Mouse (Mus musculus) urinary bladder, postnatal 14 days (tissue): Measurements from ENCODE around the gene 2900026A02Rik.

Source experiments
- DNase-seq: peaks from one replicate; pipeline ENCODE4 v3.0.0; 2021; ENCODE audit warnings: low spot score

Gene 2900026A02Rik

DNA sequence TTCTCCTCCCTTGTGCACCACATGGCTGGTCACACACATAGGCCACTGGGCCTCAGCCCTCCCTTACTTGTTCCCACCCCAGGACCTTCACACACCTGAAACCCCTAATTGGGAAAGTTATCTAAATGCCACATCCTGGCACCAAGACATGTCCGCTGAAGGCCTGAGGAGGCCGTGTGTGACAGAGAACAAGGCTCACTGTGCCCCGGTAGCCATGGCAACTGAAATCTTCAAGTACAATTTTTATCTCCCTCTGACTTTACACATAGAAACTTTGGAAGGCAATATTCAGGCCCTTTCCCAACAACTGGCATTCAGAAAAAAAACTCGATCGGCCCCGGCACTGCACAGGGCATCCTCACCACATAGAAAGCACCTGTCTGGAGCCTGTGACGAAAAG, 72.0 kb downstream of the 2900026A02Rik start:
- no peak for DNase-seq

- DNase-seq: no peak
These were observed 73.0 kb downstream of the 2900026A02Rik start for GRCm38 (mm10) chr5:113147994-113148471.

DNA sequence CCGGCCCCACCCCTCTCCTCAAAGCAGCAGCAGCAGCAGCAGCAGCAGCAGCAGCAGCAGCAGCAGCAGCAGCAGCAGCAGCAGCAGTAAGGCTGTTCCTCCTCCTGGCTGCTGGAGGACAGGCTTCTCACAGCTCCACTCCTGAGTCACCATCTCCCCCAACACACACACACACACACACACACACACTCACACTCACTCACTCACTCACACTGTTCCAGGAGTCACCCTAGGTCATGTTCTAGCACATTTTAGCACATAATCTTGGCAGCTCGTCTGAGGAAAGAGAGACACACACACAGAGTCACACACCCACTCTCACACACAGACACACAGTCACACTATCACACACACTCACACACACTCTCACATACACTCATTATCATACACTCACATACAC, 74.4 kb downstream of the 2900026A02Rik start:
- no peak for DNase-seq

- DNase-seq: no peak
These were observed 75.9 kb downstream of the 2900026A02Rik start for GRCm38 (mm10) chr5:113145171-113145570.

- DNase-seq: no peak
These were observed 78.5 kb downstream of the 2900026A02Rik start for GRCm38 (mm10) chr5:113142486-113142885.

DNA sequence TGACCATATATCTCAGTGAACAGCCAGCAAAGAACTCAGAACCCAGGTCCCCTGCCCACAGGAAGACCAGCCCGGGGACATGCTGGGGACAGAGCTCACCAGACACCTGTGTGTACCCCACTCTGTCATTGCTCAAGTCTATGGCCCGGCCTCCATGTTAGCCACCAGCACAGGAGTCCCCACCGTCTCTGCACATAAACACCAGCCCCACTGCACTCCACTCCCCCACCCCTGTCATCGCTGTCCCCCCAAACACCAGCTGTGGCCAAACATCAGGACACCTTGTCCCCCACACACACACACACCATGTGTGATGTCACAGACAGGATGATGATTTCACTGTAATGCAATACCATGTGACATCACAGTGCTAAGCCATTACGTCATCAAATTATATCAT, 79.0 kb downstream of the 2900026A02Rik start:
- DNase-seq: no peak

GRCm38 (mm10) chr5:113140872-113141271, 80.2 kb downstream of the 2900026A02Rik start:
- no peak for DNase-seq

DNA sequence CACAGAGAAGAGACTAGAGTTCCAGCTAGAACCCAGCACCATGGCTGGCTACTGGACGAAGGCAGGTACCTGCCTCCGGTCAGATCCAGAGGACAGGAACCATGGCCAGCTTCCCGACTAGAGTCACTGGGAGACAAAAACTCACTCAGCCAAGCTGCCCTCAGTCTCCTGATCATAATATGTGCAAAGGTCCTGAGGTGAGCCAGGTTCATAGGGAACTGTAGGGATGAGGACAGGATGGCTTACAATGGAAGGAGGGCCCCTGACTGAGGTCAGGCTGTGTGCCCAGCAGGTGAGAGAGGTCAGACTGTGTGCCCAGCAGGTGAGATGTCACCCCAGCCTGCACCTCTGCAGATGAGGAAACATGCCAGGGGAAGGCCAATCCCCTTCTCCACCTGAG, 81.0 kb downstream of the 2900026A02Rik start:
- DNase-seq: no peak

DNA sequence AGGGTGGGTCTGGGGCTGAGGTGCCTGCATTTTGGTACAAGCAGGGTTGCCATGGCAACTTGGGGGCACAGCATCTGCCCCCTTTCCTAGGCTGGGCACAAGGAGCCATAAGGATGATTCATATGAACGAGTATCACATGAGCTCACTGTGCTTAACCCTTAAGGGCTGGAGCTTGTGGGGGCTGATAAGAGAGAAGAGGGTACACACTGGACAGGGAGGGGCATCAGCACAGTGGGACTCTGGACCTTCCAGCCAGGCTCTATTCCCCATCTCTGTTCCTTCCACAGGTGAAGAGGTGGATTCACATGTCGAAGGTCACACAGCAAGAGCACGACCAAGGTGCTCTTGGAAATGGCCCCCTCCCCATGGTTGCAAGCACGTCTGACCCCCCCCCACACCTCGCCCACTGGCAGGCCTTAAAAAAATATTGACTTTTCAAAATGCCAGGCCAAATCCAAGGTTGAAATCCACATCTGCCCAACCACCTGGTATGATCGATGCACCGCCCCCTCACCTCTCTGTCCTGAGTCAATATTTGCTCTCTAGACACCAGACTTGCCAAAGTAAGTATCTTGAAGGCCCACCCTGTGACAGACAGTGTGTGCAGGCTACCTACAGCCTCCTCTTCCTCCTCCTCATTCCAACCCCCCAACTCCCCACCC, 81.8 kb downstream of the 2900026A02Rik start:
- DNase-seq: no peak

DNA sequence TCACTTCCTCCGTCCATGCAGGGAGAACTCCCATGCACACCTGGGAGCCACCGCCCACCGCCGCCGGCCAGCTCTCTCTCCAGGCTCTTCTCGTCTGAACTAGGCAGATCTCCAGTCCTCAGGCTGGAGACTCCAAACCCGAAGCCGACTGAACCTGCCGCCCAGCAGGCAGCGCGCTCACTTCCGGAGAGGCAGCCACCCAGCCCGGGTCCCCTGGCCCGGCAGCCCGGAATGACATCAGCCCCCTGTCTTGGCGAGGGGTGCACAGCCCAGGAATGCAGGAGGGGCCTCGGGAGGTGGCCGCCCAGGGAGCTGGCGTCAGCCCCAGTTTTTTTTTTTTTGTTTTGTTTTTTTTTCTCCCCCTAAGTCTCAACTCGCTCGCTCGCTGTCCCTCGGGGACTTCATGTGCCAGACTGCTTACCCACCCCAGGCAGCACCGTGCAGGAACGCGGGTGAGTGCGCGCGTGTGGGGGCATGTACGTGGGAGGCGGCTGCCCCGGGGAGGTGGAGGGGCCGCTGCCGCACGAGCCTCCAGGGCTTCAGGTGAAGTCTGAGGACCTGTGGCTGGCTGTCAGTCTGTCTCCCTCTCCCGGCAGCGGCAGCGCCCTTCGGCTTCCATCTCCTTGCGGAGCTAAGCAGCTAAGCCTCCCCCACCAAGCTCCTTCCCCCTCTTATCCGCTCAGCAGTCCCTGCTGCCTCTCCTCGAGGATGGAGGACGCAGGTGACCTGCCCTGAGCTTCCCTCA, 82.5 kb downstream of the 2900026A02Rik start:
- DNase-seq: peak; percentile 74

GRCm38 (mm10) chr5:113137691-113138318, 83.2 kb downstream of the 2900026A02Rik start:
- peak; percentile 43 for DNase-seq

GRCm38 (mm10) chr5:113136951-113137487, 84.0 kb downstream of the 2900026A02Rik start:
- peak; percentile 56 for DNase-seq

DNA sequence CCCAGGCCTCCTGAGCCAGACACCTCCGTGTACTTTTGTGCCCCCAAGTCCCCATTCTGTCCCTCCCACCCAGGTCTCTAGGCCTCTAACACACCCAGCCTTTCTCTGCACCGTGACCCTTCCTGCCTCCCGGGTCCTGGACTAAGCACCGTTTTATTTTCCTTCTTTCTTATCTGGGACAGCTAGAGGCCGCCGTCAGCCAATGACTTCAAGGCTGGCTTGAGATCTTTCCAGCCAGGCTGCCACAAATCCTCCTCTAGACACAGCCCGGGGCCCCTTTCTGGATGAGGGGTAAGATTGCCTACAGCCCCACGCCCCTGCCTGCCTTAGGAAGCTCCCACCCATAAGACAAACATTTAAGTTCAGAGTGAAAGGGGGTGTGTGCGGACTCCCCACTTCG, 85.5 kb downstream of the 2900026A02Rik start:
- DNase-seq: no peak

DNA sequence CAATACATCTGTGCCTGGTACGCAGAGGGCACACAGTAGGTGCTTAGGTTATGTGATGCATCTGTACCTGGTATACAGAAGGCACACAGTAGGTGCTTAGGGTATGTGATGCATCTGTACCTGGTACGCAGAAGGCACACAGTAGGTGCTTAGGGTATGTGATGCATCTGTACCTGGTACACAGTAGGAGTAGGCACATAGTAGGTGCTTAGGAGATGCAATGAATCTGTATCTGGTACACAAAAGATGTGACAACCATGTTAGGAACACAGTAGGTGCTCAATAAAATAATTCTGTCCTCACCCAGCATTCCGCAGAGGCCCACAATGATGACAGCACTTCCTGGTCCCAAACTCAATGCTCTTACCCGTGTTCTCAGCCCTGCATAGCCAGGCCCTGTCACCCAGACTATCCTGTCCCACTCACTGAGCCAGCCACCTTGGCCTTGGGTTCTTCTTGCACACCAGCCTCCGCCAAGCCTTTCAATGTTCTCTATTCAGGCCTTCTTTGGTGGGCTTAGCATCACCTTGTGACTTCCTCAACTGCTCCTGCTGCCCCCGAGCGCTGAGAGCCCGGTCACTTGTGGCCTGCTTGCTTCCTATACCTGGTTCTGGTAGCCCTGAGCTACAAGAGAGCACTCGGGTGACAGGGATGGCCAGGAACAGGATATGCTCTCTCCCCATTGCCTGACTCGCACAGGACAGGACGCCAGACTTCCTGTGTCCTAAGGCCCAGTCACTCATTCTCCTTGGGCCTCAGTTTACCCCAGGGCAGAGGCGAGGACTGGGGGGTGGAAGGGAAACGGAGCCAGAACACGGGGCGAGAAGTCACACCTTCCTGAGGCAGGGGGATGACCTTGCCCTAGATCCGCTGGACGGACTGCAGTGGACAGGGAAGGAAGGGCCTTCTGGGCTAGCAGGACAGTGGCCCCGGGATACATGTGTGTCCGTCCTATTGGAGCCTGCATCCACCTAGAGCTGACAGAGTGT, 87.0 kb downstream of the 2900026A02Rik start:
- no peak for DNase-seq

DNA sequence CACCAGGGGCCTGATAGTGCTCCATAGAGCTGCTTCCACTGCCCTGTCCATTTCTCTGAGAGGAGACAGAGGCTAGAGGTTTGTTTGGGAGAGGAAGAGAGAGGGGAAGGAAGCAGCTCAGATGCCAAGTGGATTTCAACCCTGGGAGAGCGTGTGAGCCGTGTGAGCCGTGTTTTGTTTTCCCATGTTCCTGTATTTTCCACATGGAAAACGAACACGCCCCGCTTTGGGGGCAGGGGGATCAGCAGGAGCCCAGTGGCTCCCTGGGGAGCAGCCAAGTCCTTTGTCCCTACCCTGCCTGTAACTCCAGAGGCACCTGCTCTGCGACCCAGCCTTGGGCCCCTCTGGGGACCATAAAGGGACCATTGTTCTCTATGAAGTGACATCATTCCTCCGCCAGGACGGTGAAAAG, 88.0 kb downstream of the 2900026A02Rik start:
- no peak for DNase-seq

- DNase-seq: no peak
These were observed 88.4 kb downstream of the 2900026A02Rik start for GRCm38 (mm10) chr5:113132635-113133041.

DNA sequence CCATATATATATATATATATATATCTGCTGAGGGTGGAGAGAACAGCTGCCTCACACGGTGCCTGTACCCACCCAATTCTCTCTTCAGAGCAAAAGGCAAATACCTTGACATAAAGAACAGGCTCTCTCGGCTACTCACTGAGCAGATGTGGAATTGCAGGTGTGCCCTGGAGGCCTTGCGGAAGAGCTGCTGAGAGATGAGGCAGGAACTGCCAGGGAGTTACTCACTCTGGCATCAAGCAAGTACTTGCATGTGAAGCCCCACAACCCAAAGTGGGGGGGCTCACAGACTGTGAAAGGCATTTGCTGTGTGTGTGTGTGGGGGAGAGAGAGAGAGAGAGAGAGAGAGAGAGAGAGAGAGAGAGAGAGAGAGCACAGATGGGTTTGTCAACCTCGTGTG, 92.6 kb downstream of the 2900026A02Rik start:
- DNase-seq: no peak

GRCm38 (mm10) chr5:113126476-113126875, 94.6 kb downstream of the 2900026A02Rik start:
- no peak for DNase-seq

GRCm38 (mm10) chr5:113123693-113124092, 97.3 kb downstream of the 2900026A02Rik start:
- no peak for DNase-seq

DNA sequence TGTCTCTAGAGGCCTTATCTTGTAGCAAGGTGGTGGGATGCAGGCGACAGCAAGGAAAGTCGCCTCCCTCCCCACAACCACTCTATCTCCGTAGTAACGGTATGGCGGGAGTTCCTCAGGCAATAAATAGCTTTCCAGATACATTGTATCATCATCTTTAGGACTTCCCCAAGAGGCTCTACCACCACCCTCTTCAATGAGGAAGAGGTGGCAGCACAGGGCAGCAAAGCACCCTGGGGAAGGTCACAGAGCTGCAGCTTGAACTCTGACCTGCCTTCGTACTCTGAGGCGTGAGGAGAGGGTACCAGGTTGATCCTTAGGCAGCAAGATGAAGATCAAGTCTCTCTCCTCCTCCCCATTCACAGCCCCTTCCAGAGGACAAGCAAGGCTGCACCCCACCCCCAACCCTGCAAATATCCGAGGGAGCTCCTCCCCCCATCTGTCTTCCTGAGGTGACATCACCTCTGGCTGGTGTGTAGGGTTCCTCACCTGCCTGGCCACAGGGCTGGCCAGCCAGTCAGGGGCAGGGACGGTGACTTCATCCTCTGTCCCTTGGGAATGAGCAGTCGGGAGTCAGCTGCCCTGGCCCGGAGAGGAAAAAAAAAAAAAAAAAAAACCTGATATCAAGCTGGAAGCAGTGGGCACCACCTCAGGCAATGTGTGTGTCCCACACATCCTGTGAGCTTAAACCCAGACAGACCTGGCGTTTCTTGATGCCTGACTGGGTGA, 98.5 kb downstream of the 2900026A02Rik start:
- DNase-seq: no peak

DNA sequence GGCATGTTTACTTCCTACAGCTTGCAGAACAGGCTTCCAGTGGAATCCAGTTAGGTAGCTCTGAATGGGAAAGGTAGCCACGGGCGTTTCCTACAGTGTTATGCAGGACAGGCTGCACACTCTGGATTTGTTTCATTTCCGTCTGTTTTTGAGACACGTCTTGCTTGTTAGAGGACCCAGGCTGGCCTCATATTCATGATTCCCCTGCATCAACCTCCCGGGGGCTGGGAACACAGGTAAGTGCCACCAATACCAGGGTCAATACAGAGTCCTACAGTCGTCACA, 99.5 kb downstream of the 2900026A02Rik start:
- peak; percentile 40 for DNase-seq
